Mouse (Mus musculus) neural tube, embryonic 13.5 days (tissue): ENCODE data around the gene 1700080O16Rik. TPM values are rescaled to one million over a fixed set of nuclear protein-coding genes. Genes with fewer than 3 reads are reported as not detected.

ENCODE experiments used
- ATAC-seq: fragments of 200-750 bp; cut with Nextera tagmentation; 2 replicates; pipeline ENCODE4 v1.8.0; 2017; ENCODE audit warnings: low read depth, mild to moderate bottlenecking, moderate TSS enrichment, moderate library complexity
- H3K27ac ChIP-seq: fragments of 300-500 bp; sonication (generic); replicated peaks from 2 replicates; pipeline ENCODE4 v1.5.1; 2015; ENCODE audit warnings: moderate library complexity, mild to moderate bottlenecking, inconsistent platforms
- H3K27me3 ChIP-seq: fragments of 300-500 bp; sonication (generic); 2 replicates; pipeline ENCODE4 v1.6.1; 2015; ENCODE audit warnings: mild to moderate bottlenecking, inconsistent platforms
- H3K36me3 ChIP-seq: fragments of 300-500 bp; sonication (generic); 2 replicates; pipeline ENCODE4 v1.6.1; 2015; ENCODE audit warnings: mild to moderate bottlenecking, inconsistent platforms
- H3K4me1 ChIP-seq: fragments of 300-500 bp; sonication (generic); replicated peaks from 2 replicates; pipeline ENCODE4 v1.6.1; 2015; ENCODE audit warnings: inconsistent platforms
- H3K4me2 ChIP-seq: fragments of 300-500 bp; sonication (generic); 2 replicates; pipeline ENCODE4 v1.6.1; 2015; ENCODE audit warnings: inconsistent platforms, mild to moderate bottlenecking, moderate library complexity
- H3K4me3 ChIP-seq: fragments of 300-500 bp; sonication (generic); 2 replicates; pipeline ENCODE4 v1.5.1; 2015; ENCODE audit warnings: mild to moderate bottlenecking, inconsistent platforms
- H3K9ac ChIP-seq: fragments of 300-500 bp; sonication (generic); 2 replicates; pipeline ENCODE4 v1.6.1; 2015; ENCODE audit warnings: moderate library complexity, mild to moderate bottlenecking, inconsistent platforms
- H3K9me3 ChIP-seq: fragments of 300-500 bp; sonication (generic); 2 replicates; pipeline ENCODE4 v1.6.1; 2016; ENCODE audit warnings: inconsistent platforms
- WGBS: fragments of 180-500 bp; shearing (Covaris S2); methylation state at CpG from one replicate; pipeline ENCODE4 v1.1.7; 2015; 5-methylcytosine and 5-hydroxymethylcytosine counted together
- polyA plus RNA-seq: library from polyadenylated mRNA; unstranded; fragments of >200 nt; fragmentation: Nextera tagmentation; extraction: Ambion mirVana; gene quantifications from 2 replicates; pipeline ENCODE4 v1.2.1, GENCODE M21; 2015

1700080O16Rik gene
- not detected in 2 replicates for polyA plus RNA-seq

GRCm38 (mm10) chrX:51972672-51973071 is at the start of gene 1700080O16Rik:
Gene 1700080O16Rik, minus strand, starts transcription at chrX:51972772.
- 95% methylated on average over 12 of the region's 12 CpGs for WGBS
- no peaks in the 10 kb centered on the region for H3K4me1 ChIP-seq
- H3K4me2 ChIP-seq, result no peak within 1 kb of the TSS
- no peak for ATAC-seq
- H3K27ac ChIP-seq, result no peak within 1 kb of the TSS
- H3K9me3 ChIP-seq, result no peaks in the 10 kb centered on the region
- H3K36me3 ChIP-seq, result no peaks in the 10 kb centered on the region
- no peak within 1 kb of the TSS for H3K9ac ChIP-seq
- no peaks in the 10 kb centered on the region for H3K27me3 ChIP-seq
- no peak within 1 kb of the TSS for H3K4me3 ChIP-seq

GRCm38 (mm10) chrX:52017660-52018059 is 45.1 kb upstream of the 1700080O16Rik start:
- no peaks in the 10 kb centered on the region for H3K36me3 ChIP-seq
- no peaks in the 10 kb centered on the region for H3K4me1 ChIP-seq
- no peak for ATAC-seq
- H3K27me3 ChIP-seq, result no peaks in the 10 kb centered on the region
- no peak overlapping the region for H3K27ac ChIP-seq
- no peaks in the 10 kb centered on the region for H3K9me3 ChIP-seq
- 50% methylated on average over 9 of the region's 9 CpGs for WGBS
- no peak overlapping the region for H3K4me2 ChIP-seq
- H3K9ac ChIP-seq, result no peak overlapping the region
- H3K4me3 ChIP-seq, result no peak overlapping the region

GRCm38 (mm10) chrX:52000072-52000471 is 27.5 kb upstream of the 1700080O16Rik start:
- 73% methylated on average over 5 of the region's 5 CpGs for WGBS
- no peaks in the 10 kb centered on the region for H3K9me3 ChIP-seq
- H3K27me3 ChIP-seq, result no peaks in the 10 kb centered on the region
- no peaks in the 10 kb centered on the region for H3K36me3 ChIP-seq
- H3K27ac ChIP-seq, result no peak overlapping the region
- H3K9ac ChIP-seq, result no peak overlapping the region
- no peaks in the 10 kb centered on the region for H3K4me1 ChIP-seq
- H3K4me3 ChIP-seq, result no peak overlapping the region
- H3K4me2 ChIP-seq, result no peak overlapping the region
- ATAC-seq, result no peak

GRCm38 (mm10) chrX:51999426-51999825 is 26.9 kb upstream of the 1700080O16Rik start:
- Histone ChIP-seq H3K36me3 (no peaks in the 10 kb centered on the region), H3K4me1 (no peaks in the 10 kb centered on the region), H3K4me3 (no peak overlapping the region), H3K9ac (no peak overlapping the region), H3K4me2 (no peak overlapping the region), H3K27me3 (no peaks in the 10 kb centered on the region), H3K27ac (no peak overlapping the region), H3K9me3 (no peaks in the 10 kb centered on the region)
- no peak for ATAC-seq
- 78% methylated on average over 4 of the region's 4 CpGs for WGBS

- no peak overlapping the region for H3K4me3 ChIP-seq
- H3K4me2 ChIP-seq, result no peak overlapping the region
- no peak for ATAC-seq
- H3K4me1 ChIP-seq, result no peaks in the 10 kb centered on the region
- no peaks in the 10 kb centered on the region for H3K36me3 ChIP-seq
- no peak overlapping the region for H3K9ac ChIP-seq
- 81% methylated on average over 4 of the region's 4 CpGs for WGBS
- H3K27me3 ChIP-seq, result no peaks in the 10 kb centered on the region
- H3K27ac ChIP-seq, result no peak overlapping the region
- no peaks in the 10 kb centered on the region for H3K9me3 ChIP-seq
Measured at GRCm38 (mm10) chrX:51976361-51976760, 3.8 kb upstream of the 1700080O16Rik start.

- ATAC-seq, result no peak
- H3K4me3 ChIP-seq, result no peak overlapping the region
- no peaks in the 10 kb centered on the region for H3K4me1 ChIP-seq
- no peaks in the 10 kb centered on the region for H3K9me3 ChIP-seq
- no peak overlapping the region for H3K9ac ChIP-seq
- H3K36me3 ChIP-seq, result no peaks in the 10 kb centered on the region
- no peak overlapping the region for H3K4me2 ChIP-seq
- H3K27ac ChIP-seq, result no peak overlapping the region
- no peaks in the 10 kb centered on the region for H3K27me3 ChIP-seq
Measured at GRCm38 (mm10) chrX:51974618-51975017, 2.0 kb upstream of the 1700080O16Rik start.

- Histone ChIP-seq H3K9me3 (no peaks in the 10 kb centered on the region), H3K4me2 (no peak overlapping the region), H3K36me3 (no peaks in the 10 kb centered on the region), H3K27me3 (no peaks in the 10 kb centered on the region), H3K4me1 (no peaks in the 10 kb centered on the region), H3K9ac (no peak overlapping the region), H3K4me3 (no peak overlapping the region), H3K27ac (no peak overlapping the region)
- 91% methylated on average over 3 of the region's 3 CpGs for WGBS
- ATAC-seq, result no peak
Measured at GRCm38 (mm10) chrX:51948071-51948470, 24.5 kb downstream of the 1700080O16Rik start.

GRCm38 (mm10) chrX:51938076-51938475 is 34.5 kb downstream of the 1700080O16Rik start:
- Histone ChIP-seq H3K4me3 (no peak overlapping the region), H3K9me3 (no peaks in the 10 kb centered on the region), H3K9ac (no peak overlapping the region), H3K36me3 (no peaks in the 10 kb centered on the region), H3K27me3 (no peaks in the 10 kb centered on the region), H3K4me2 (no peak overlapping the region), H3K4me1 (no peaks in the 10 kb centered on the region), H3K27ac (no peak overlapping the region)
- ATAC-seq, result no peak
- 62% methylated on average over 5 of the region's 5 CpGs for WGBS

- H3K36me3 ChIP-seq, result no peaks in the 10 kb centered on the region
- H3K9ac ChIP-seq, result no peak overlapping the region
- no peak overlapping the region for H3K4me3 ChIP-seq
- H3K27me3 ChIP-seq, result no peaks in the 10 kb centered on the region
- WGBS, result 88% methylated on average over 4 of the region's 4 CpGs
- H3K4me2 ChIP-seq, result no peak overlapping the region
- no peak overlapping the region for H3K27ac ChIP-seq
- H3K9me3 ChIP-seq, result no peaks in the 10 kb centered on the region
- ATAC-seq, result no peak
- H3K4me1 ChIP-seq, result no peaks in the 10 kb centered on the region
Measured at GRCm38 (mm10) chrX:51919091-51919490, 53.5 kb downstream of the 1700080O16Rik start.

Other genes with a start within 250 kb of the 1700080O16Rik start
- gene Usp26, start 171.5 kb downstream of the 1700080O16Rik start, polyA plus RNA-seq, result 0.10 TPM in 1 of 2 replicates, not detected in the other
- 14.4 and 18.1 TPM in 2 replicates for gene Gpc4, start 192.5 kb upstream of the 1700080O16Rik start, polyA plus RNA-seq